Mouse (Mus musculus): ENCODE measurements around the gene Rgn. TPM values are rescaled to one million over a fixed set of nuclear protein-coding genes. Genes with fewer than 3 reads are reported as not detected.

Rgn gene
- polyA plus RNA-seq (2014; fragmentation: Illumina TruSeq; extraction: RNeasy Lipid Tissue Mini Kit (QIAGEN cat#74804); ENCODE audit: insufficient read depth, low read depth, low replicate concordance) = 0.43 TPM

GRCm38 (mm10) chrX:20549532-20549931, at the start of gene Rgn:
Gene Rgn, plus strand, starts transcription at chrX:20549787.

Other genes with a start within 250 kb of the Rgn start
- gene Rp2, start 185.3 kb upstream of the Rgn start, polyA plus RNA-seq (2014; fragmentation: Illumina TruSeq; extraction: RNeasy Lipid Tissue Mini Kit (QIAGEN cat#74804); ENCODE audit: insufficient read depth, low read depth, low replicate concordance) = 9.7 TPM
- 2.6 TPM for gene Jade3, start 124.1 kb upstream of the Rgn start, polyA plus RNA-seq (2014; fragmentation: Illumina TruSeq; extraction: RNeasy Lipid Tissue Mini Kit (QIAGEN cat#74804); ENCODE audit: insufficient read depth, low read depth, low replicate concordance)
- 15.1 TPM for gene Rbm10, start 67.7 kb downstream of the Rgn start, polyA plus RNA-seq (2014; fragmentation: Illumina TruSeq; extraction: RNeasy Lipid Tissue Mini Kit (QIAGEN cat#74804); ENCODE audit: insufficient read depth, low read depth, low replicate concordance)
- gene Ndufb11, start 67.8 kb downstream of the Rgn start, polyA plus RNA-seq (2014; fragmentation: Illumina TruSeq; extraction: RNeasy Lipid Tissue Mini Kit (QIAGEN cat#74804); ENCODE audit: insufficient read depth, low read depth, low replicate concordance) = 237 TPM
- gene Uba1, start 108.5 kb downstream of the Rgn start, polyA plus RNA-seq (2014; fragmentation: Illumina TruSeq; extraction: RNeasy Lipid Tissue Mini Kit (QIAGEN cat#74804); ENCODE audit: insufficient read depth, low read depth, low replicate concordance) = 73.2 TPM
- gene Cdk16, start 138.2 kb downstream of the Rgn start, polyA plus RNA-seq (2014; fragmentation: Illumina TruSeq; extraction: RNeasy Lipid Tissue Mini Kit (QIAGEN cat#74804); ENCODE audit: insufficient read depth, low read depth, low replicate concordance) = 45.6 TPM
- gene Usp11, start 154.1 kb downstream of the Rgn start, polyA plus RNA-seq (2014; fragmentation: Illumina TruSeq; extraction: RNeasy Lipid Tissue Mini Kit (QIAGEN cat#74804); ENCODE audit: insufficient read depth, low read depth, low replicate concordance) = 5.2 TPM
- gene Araf, start 248.0 kb downstream of the Rgn start, polyA plus RNA-seq (2014; fragmentation: Illumina TruSeq; extraction: RNeasy Lipid Tissue Mini Kit (QIAGEN cat#74804); ENCODE audit: insufficient read depth, low read depth, low replicate concordance) = 49.2 TPM

Measured in lung, adult 10 weeks (tissue).